34 mouse cellular contexts compared by ENCODE assay signal in genomic region chr11:32794759-32795445, GRCm38 (mm10). TPM values are rescaled to one million over a fixed set of nuclear protein-coding genes. Genes with fewer than 3 reads are reported as not detected.
A peak's percentile ranks its signal among the peaks of the same experiment; 100 is the strongest.
DNase-seq lines count a peak whose midpoint lies in the region; ATAC-seq lines count a peak whose summit lies in the region.
"Had no signal": no experiment of that assay in that cellular context is flagged by ENCODE, and none has a peak within 500 bp of the region (broad histone marks: within the 10 kb centered on the region; RNA-seq: fewer than 3 reads in every experiment).

No protein-coding gene starts in this region.

- DNase-seq in kidney, adult 9 months: peak; percentile 11
- DNase-seq in lung, postnatal 36 days: peak; percentile 27
- no peak for DNase-seq in lung, postnatal 4 days
- DNase-seq in hindbrain, embryonic 11.5 days (ENCODE audit: low spot score): no peak
- no peak for DNase-seq in gastrocnemius, adult 18-20 months (ENCODE audit: low spot score)
- DNase-seq: adrenal gland, adult 8-10 months; B cell, adult 2 months; cerebellum, postnatal 14 days; forebrain, postnatal 0 days; gastrocnemius, adult 2 months; heart, postnatal 36 days; kidney, postnatal 36 days; left cerebral cortex, postnatal 4 days; right cerebral cortex, postnatal 25 days; spleen, adult 18-20 months; thymus, postnatal 14 days had no signal

- WGBS in kidney, embryonic 16.5 days: 28% methylated on average over 10 of the region's 10 CpGs
- WGBS in hindbrain, embryonic 11.5 days: 83% methylated on average over 10 of the region's 10 CpGs

- H3K4me3 ChIP-seq in kidney, embryonic 16.5 days (ENCODE audit: low read length): no peak overlapping the region
- no peak overlapping the region for H3K4me3 ChIP-seq in brown adipose tissue, adult 24 weeks (ENCODE audit: insufficient read depth, low read depth, low read length)
- no peak overlapping the region for H3K4me3 ChIP-seq in hindbrain, embryonic 11.5 days (ENCODE audit: low read depth, low read length)
- H3K4me3 ChIP-seq: embryonic facial prominence, embryonic 12.5 days; gastrocnemius, adult 2 months; heart, embryonic 15.5 days; hindbrain, embryonic 15.5 days; left cerebral cortex, adult 2 months; limb, embryonic 15.5 days; midbrain, embryonic 10.5 days; neural tube, embryonic 15.5 days had no signal

- H3K27ac ChIP-seq in kidney, embryonic 16.5 days (ENCODE audit: low read length): no peak overlapping the region
- H3K27ac ChIP-seq in brown adipose tissue, adult 24 weeks (replicated peaks; ENCODE audit: low read depth, low read length): 0 out of 2 replicates have a peak overlapping the region, but pooled peaks have one; percentile 12
- no peak overlapping the region for H3K27ac ChIP-seq in hindbrain, embryonic 11.5 days (ENCODE audit: low read depth, low read length)
- H3K27ac ChIP-seq: embryonic facial prominence, embryonic 12.5 days; gastrocnemius, adult 2 months; heart, embryonic 15.5 days; hindbrain, embryonic 15.5 days; left cerebral cortex, adult 2 months; limb, embryonic 15.5 days; midbrain, embryonic 10.5 days; neural tube, embryonic 15.5 days had no signal

- ATAC-seq in kidney, embryonic 16.5 days (ENCODE audit: low FRiP score, low TSS enrichment): no peak
- no peak for ATAC-seq in hindbrain, embryonic 11.5 days (ENCODE audit: low FRiP score)
- ATAC-seq: forebrain, postnatal 0 days had no signal

- H3K36me3 ChIP-seq in kidney, embryonic 16.5 days (ENCODE audit: insufficient read depth, low read length): no peaks in the 10 kb centered on the region
- no peaks in the 10 kb centered on the region for H3K36me3 ChIP-seq in hindbrain, embryonic 11.5 days (ENCODE audit: control insufficient read depth, insufficient read depth, low read length)
- H3K36me3 ChIP-seq: embryonic facial prominence, embryonic 12.5 days; G1E; heart, embryonic 15.5 days; hindbrain, embryonic 15.5 days; limb, embryonic 15.5 days; midbrain, embryonic 10.5 days; neural tube, embryonic 15.5 days had no signal

- H3K27me3 ChIP-seq in kidney, embryonic 16.5 days (ENCODE audit: insufficient read depth, low read length): no peaks in the 10 kb centered on the region
- no peaks in the 10 kb centered on the region for H3K27me3 ChIP-seq in hindbrain, embryonic 11.5 days (ENCODE audit: control insufficient read depth, insufficient read depth, low read length)
- H3K27me3 ChIP-seq: CH12.LX; embryonic facial prominence, embryonic 12.5 days; heart, embryonic 15.5 days; hindbrain, embryonic 15.5 days; limb, embryonic 15.5 days; neural tube, embryonic 15.5 days had no signal

- H3K9me3 ChIP-seq in kidney, embryonic 16.5 days (ENCODE audit: low read length): no peaks in the 10 kb centered on the region
- H3K9me3 ChIP-seq in hindbrain, embryonic 11.5 days (ENCODE audit: control insufficient read depth, low read length): no peaks in the 10 kb centered on the region
- H3K9me3 ChIP-seq: embryonic facial prominence, embryonic 12.5 days; G1E; heart, embryonic 15.5 days; hindbrain, embryonic 15.5 days; limb, embryonic 15.5 days; midbrain, embryonic 10.5 days; neural tube, embryonic 15.5 days had no signal

- no peaks in the 10 kb centered on the region for H3K4me1 ChIP-seq in kidney, embryonic 16.5 days (ENCODE audit: insufficient read depth, low read length)
- H3K4me1 ChIP-seq in brown adipose tissue, adult 24 weeks (ENCODE audit: control insufficient read depth, insufficient read depth, insufficient read length, low read length): no peaks in the 10 kb centered on the region
- no peaks in the 10 kb centered on the region for H3K4me1 ChIP-seq in hindbrain, embryonic 11.5 days (replicated peaks; ENCODE audit: control insufficient read depth, insufficient read depth, low read length)
- H3K4me1 ChIP-seq: hindbrain, embryonic 15.5 days had no signal

- no peak overlapping the region for H3K9ac ChIP-seq in kidney, embryonic 16.5 days (replicated peaks; ENCODE audit: low read length)
- H3K9ac ChIP-seq in hindbrain, embryonic 11.5 days (ENCODE audit: low read depth, low read length): no peak overlapping the region
- H3K9ac ChIP-seq: embryonic facial prominence, embryonic 12.5 days; forebrain, postnatal 0 days; heart, embryonic 15.5 days; hindbrain, embryonic 15.5 days; limb, embryonic 15.5 days; neural tube, embryonic 15.5 days had no signal

- no peak overlapping the region for H3K4me2 ChIP-seq in kidney, embryonic 16.5 days (replicated peaks; ENCODE audit: low read depth, low read length)
- H3K4me2 ChIP-seq in hindbrain, embryonic 11.5 days (replicated peaks; ENCODE audit: low read depth, low read length): no peak overlapping the region
- H3K4me2 ChIP-seq: embryonic facial prominence, embryonic 12.5 days; hindbrain, embryonic 15.5 days; limb, embryonic 15.5 days; neural tube, embryonic 15.5 days had no signal

RNA-seq across cellular contexts. Expression of gene Smim23, which starts 29.5 kb away (rescaled TPM):
- polyA plus RNA-seq in kidney, embryonic 16.5 days (2015; fragmentation: Nextera tagmentation; extraction: Ambion mirVana): not detected in 2 replicates
- not detected in 2 replicates for polyA plus RNA-seq in brown adipose tissue, adult 24 weeks (2012; ENCODE audit: insufficient read depth, insufficient read length, missing spikeins)
- not detected in 2 replicates for polyA plus RNA-seq in hindbrain, embryonic 11.5 days (2014; fragmentation: Nextera tagmentation; extraction: Ambion mirVana)
- total RNA-seq in gastrocnemius, adult 18-20 months (2021): not detected
- total RNA-seq: adrenal gland, adult 8-10 months; CH12.LX; forebrain, postnatal 0 days; G1E; gastrocnemius, adult 2 months; gastrocnemius, postnatal 4 days; heart, adult 8-10 months; heart, postnatal 36 days; left cerebral cortex, adult 2 months; left cerebral cortex, postnatal 4 days had no signal
- polyA plus RNA-seq: brain, embryonic 14.5 days; embryonic facial prominence, embryonic 12.5 days; forebrain, embryonic 11.5 days; forebrain, postnatal 0 days; G1E; heart, embryonic 15.5 days; hindbrain, embryonic 15.5 days; intestine, embryonic 14.5 days; kidney, embryonic 14.5 days; limb, embryonic 15.5 days; liver, embryonic 16.5 days; midbrain, embryonic 10.5 days; neural tube, embryonic 15.5 days had no signal

Comparison
In these comparisons a context has a peak if more than half of its experiments do, and no peak if none do; other contexts are left out.
1. DNase-seq: peak in kidney, adult 9 months (single experiment) and lung, postnatal 36 days (single experiment); none in lung, postnatal 4 days (0 of 2), hindbrain, embryonic 11.5 days (single experiment) and gastrocnemius, adult 18-20 months (single experiment).